Mouse (Mus musculus) embryo, embryonic 9.5 days (tissue): Measurements from ENCODE around the gene Gm5916.

Experiments used
- DNase-seq: peaks from one replicate; pipeline ENCODE4 v3.0.0-alpha.2; 2017; ENCODE audit errors: extremely low spot score

Gm5916 gene

GRCm38 (mm10) chr9:36128679-36129078 is at the start of gene Gm5916:
Gene Gm5916 (minus strand): TSS chr9:36128779.
- DNase-seq: no peak
